Mouse (Mus musculus) limb, embryonic 11.5 days (tissue): Measurements from ENCODE around the gene Aurkaip1. TPM values are rescaled to one million over a fixed set of nuclear protein-coding genes. Genes with fewer than 3 reads are reported as not detected.
A peak's percentile ranks its signal among the peaks of the same experiment; 100 is the strongest.

Experiments
- ATAC-seq: fragments of 200-750 bp; cut with Nextera tagmentation; 2 replicates; pipeline ENCODE4 v1.8.0; 2017; ENCODE audit warnings: low read depth; ENCODE audit not compliant: insufficient number of reproducible peaks, low FRiP score, low TSS enrichment
- DNase-seq: peaks from one replicate; pipeline ENCODE4 v3.0.0-alpha.2; 2015; ENCODE audit warnings: low spot score
- H3K27ac ChIP-seq: fragments of 300-500 bp; sonication (generic); replicated peaks from 2 replicates; pipeline ENCODE4 v1.5.1; 2014; ENCODE audit warnings: low read depth, mild to moderate bottlenecking, low read length
- H3K27me3 ChIP-seq: fragments of 300-500 bp; sonication (generic); 2 replicates; pipeline ENCODE4 v1.6.1; 2014; ENCODE audit warnings: mild to moderate bottlenecking, low read length, mixed read lengths; ENCODE audit not compliant: control insufficient read depth, insufficient read depth
- H3K36me3 ChIP-seq: fragments of 300-500 bp; sonication (generic); 2 replicates; pipeline ENCODE4 v1.6.1; 2014; ENCODE audit warnings: mild to moderate bottlenecking, low read length, moderate library complexity, mixed read lengths; ENCODE audit not compliant: control insufficient read depth, insufficient read depth
- H3K4me1 ChIP-seq: fragments of 300-500 bp; sonication (generic); 2 replicates; pipeline ENCODE4 v1.6.1; 2014; ENCODE audit warnings: low read length, mixed read lengths; ENCODE audit not compliant: control insufficient read depth, insufficient read depth
- H3K4me2 ChIP-seq: fragments of 300-500 bp; sonication (generic); 2 replicates; pipeline ENCODE4 v1.6.1; 2014; ENCODE audit warnings: low read depth, mild to moderate bottlenecking, moderate library complexity; ENCODE audit not compliant: severe bottlenecking
- H3K4me3 ChIP-seq: fragments of 300-500 bp; sonication (generic); 2 replicates; pipeline ENCODE4 v1.5.1; 2014; ENCODE audit warnings: low read depth, low read length
- H3K9ac ChIP-seq: fragments of 300-500 bp; sonication (generic); 2 replicates; pipeline ENCODE4 v1.6.1; 2014; ENCODE audit warnings: mild to moderate bottlenecking, low read length
- H3K9me3 ChIP-seq: fragments of 300-500 bp; sonication (generic); 2 replicates; pipeline ENCODE4 v1.6.1; 2016; ENCODE audit warnings: low read length; ENCODE audit not compliant: control insufficient read depth
- WGBS: fragments of 180-500 bp; shearing (Covaris S2); extraction: QIAGEN DNeasy Blood & Tissue Kit; methylation state at CpG from one replicate; pipeline ENCODE4 v1.1.7; 2014; 5-methylcytosine and 5-hydroxymethylcytosine counted together
- polyA plus RNA-seq: library from polyadenylated mRNA; unstranded; fragments of >200 nt; fragmentation: Nextera tagmentation; extraction: Ambion mirVana; gene quantifications from 2 replicates; pipeline ENCODE4 v1.2.1, GENCODE M21; 2014

Aurkaip1 gene
- polyA plus RNA-seq, 1 experiment from 2014 or later, result 138 TPM

GRCm38 (mm10) chr4:155833234-155833633, 2.2 kb downstream of the Aurkaip1 start:
- H3K36me3 ChIP-seq, result peaks cover 3% of the 10 kb centered on the region; the same call in 1 of the 2 replicates
- no peak overlapping the region for H3K27ac ChIP-seq
- no peaks in the 10 kb centered on the region for H3K27me3 ChIP-seq
- 87% methylated on average over 4 of the region's 4 CpGs for WGBS
- ATAC-seq, result no peak
- no peaks in the 10 kb centered on the region for H3K9me3 ChIP-seq
- no peak for DNase-seq
- no peak overlapping the region for H3K4me2 ChIP-seq
- H3K9ac ChIP-seq, result no peak overlapping the region
- no peak overlapping the region; the same call in 1 of the 2 replicates for H3K4me3 ChIP-seq
- peaks cover 7% of the 10 kb centered on the region; the same call in 1 of the 2 replicates for H3K4me1 ChIP-seq

- 50% methylated on average over 2 of the region's 2 CpGs for WGBS
- ATAC-seq (0 out of 2 replicates have a peak, but pooled peaks have one; percentile 8), DNase-seq (peak; percentile 69)
- no peak overlapping the region for H3K9ac ChIP-seq
- no peaks in the 10 kb centered on the region for H3K27me3 ChIP-seq
- H3K36me3 ChIP-seq, result peaks cover 3% of the 10 kb centered on the region; the same call in 1 of the 2 replicates
- H3K9me3 ChIP-seq, result no peaks in the 10 kb centered on the region
- no peak overlapping the region for H3K4me2 ChIP-seq
- H3K4me1 ChIP-seq, result peaks cover 7% of the 10 kb centered on the region; the same call in 1 of the 2 replicates
- H3K4me3 ChIP-seq, result no peak overlapping the region; the same call in 1 of the 2 replicates
- H3K27ac ChIP-seq, result no peak overlapping the region
Observed at GRCm38 (mm10) chr4:155833836-155834235, 2.8 kb downstream of the Aurkaip1 start.

GRCm38 (mm10) chr4:155837404-155838010, 6.4 kb downstream of the Aurkaip1 start:
- ATAC-seq, result no peak

GRCm38 (mm10) chr4:155838187-155839153, 7.4 kb downstream of the Aurkaip1 start:
- Histone ChIP-seq H3K9me3 (no peaks in the 10 kb centered on the region), H3K36me3 (no peaks in the 10 kb centered on the region), H3K9ac (no peak overlapping the region), H3K27me3 (no peaks in the 10 kb centered on the region; the same call in 1 of the 2 replicates), H3K4me1 (peaks cover 11% of the 10 kb centered on the region), H3K4me3 (no peak overlapping the region), H3K27ac (no peak overlapping the region), H3K4me2 (no peak overlapping the region)
- ATAC-seq (no peak), DNase-seq (no peak)
- WGBS, result 54% methylated on average over 8 of the region's 8 CpGs

More at GRCm38 (mm10) chr4:155837404-155838010, 6.4 kb downstream of the Aurkaip1 start:
- H3K9me3 ChIP-seq, result no peaks in the 10 kb centered on the region
- peaks cover 3% of the 10 kb centered on the region; the same call in 1 of the 2 replicates for H3K36me3 ChIP-seq
- no peak overlapping the region for H3K4me3 ChIP-seq
- H3K4me2 ChIP-seq, result no peak overlapping the region
- peaks cover 12% of the 10 kb centered on the region for H3K4me1 ChIP-seq
- WGBS, result 72% methylated on average over 11 of the region's 11 CpGs
- H3K9ac ChIP-seq, result no peak overlapping the region
- no peaks in the 10 kb centered on the region; the same call in 1 of the 2 replicates for H3K27me3 ChIP-seq
- DNase-seq, result no peak
- H3K27ac ChIP-seq, result no peak overlapping the region

GRCm38 (mm10) chr4:155839483-155839910, 8.4 kb downstream of the Aurkaip1 start, which contains the start of gene Mxra8:
TSS of gene Mxra8 (plus strand) at chr4:155839680.
- H3K27ac ChIP-seq, result peak within 1 kb of the TSS; percentile 38
- WGBS, result 1% methylated on average over 16 of the region's 16 CpGs
- peak within 1 kb of the TSS; percentile 46 for H3K4me3 ChIP-seq
- ATAC-seq, result peak; percentile 89
- no peaks in the 10 kb centered on the region for H3K9me3 ChIP-seq
- peak within 1 kb of the TSS; percentile 55 for H3K4me2 ChIP-seq
- H3K4me1 ChIP-seq, result peaks cover 11% of the 10 kb centered on the region
- DNase-seq, result peak; percentile 86
- no peaks in the 10 kb centered on the region; the same call in 1 of the 2 replicates for H3K27me3 ChIP-seq
- H3K9ac ChIP-seq, result peak within 1 kb of the TSS; percentile 60
- H3K36me3 ChIP-seq, result no peaks in the 10 kb centered on the region

- DNase-seq (no peak), ATAC-seq (0 out of 2 replicates have a peak, but pooled peaks have one; percentile 13)
- H3K4me3 ChIP-seq, result peak overlapping the region; percentile 46
- no peaks in the 10 kb centered on the region; the same call in 1 of the 2 replicates for H3K27me3 ChIP-seq
- 5% methylated on average over 8 of the region's 8 CpGs for WGBS
- H3K36me3 ChIP-seq, result no peaks in the 10 kb centered on the region
- peaks cover 11% of the 10 kb centered on the region for H3K4me1 ChIP-seq
- peak overlapping the region; percentile 55 for H3K4me2 ChIP-seq
- no peaks in the 10 kb centered on the region for H3K9me3 ChIP-seq
- peak overlapping the region; percentile 60 for H3K9ac ChIP-seq
- H3K27ac ChIP-seq, result peak overlapping the region; percentile 38; the same call in 1 of the 2 replicates
Observed at GRCm38 (mm10) chr4:155840076-155841002, 9.3 kb downstream of the Aurkaip1 start.

- ATAC-seq (0 out of 2 replicates have a peak, but pooled peaks have one; percentile 35), DNase-seq (peak; percentile 55)
- no peaks in the 10 kb centered on the region for H3K9me3 ChIP-seq
- peaks cover 11% of the 10 kb centered on the region for H3K4me1 ChIP-seq
- no peak overlapping the region for H3K27ac ChIP-seq
- WGBS, result under 1% methylated on average over 32 of the region's 32 CpGs
- peak overlapping the region; percentile 46 for H3K4me3 ChIP-seq
- no peaks in the 10 kb centered on the region; the same call in 1 of the 2 replicates for H3K27me3 ChIP-seq
- no peaks in the 10 kb centered on the region for H3K36me3 ChIP-seq
- H3K9ac ChIP-seq, result peak overlapping the region; percentile 47
- H3K4me2 ChIP-seq, result peak overlapping the region; percentile 55
Observed at GRCm38 (mm10) chr4:155841003-155841454, 10.0 kb downstream of the Aurkaip1 start.
